Mouse (Mus musculus) stomach, embryonic 14.5 days (tissue): ENCODE measurements around the gene Hmcn2. TPM values are rescaled to one million over a fixed set of nuclear protein-coding genes. Genes with fewer than 3 reads are reported as not detected.

Experiments used
- ATAC-seq: fragments of 200-750 bp; cut with Nextera tagmentation; 2 replicates; pipeline ENCODE4 v1.8.0; 2017; ENCODE audit warnings: low read depth, moderate TSS enrichment; ENCODE audit not compliant: insufficient number of reproducible peaks, insufficient read depth, low FRiP score
- H3K27ac ChIP-seq: fragments of 300-500 bp; sonication (generic); 2 replicates; pipeline ENCODE4 v1.5.1; 2014; ENCODE audit warnings: mild to moderate bottlenecking, low read length, moderate library complexity, mixed read lengths
- H3K27me3 ChIP-seq: fragments of 300-500 bp; sonication (generic); 2 replicates; pipeline ENCODE4 v1.6.1; 2014; ENCODE audit warnings: low read length, control low read depth, mixed read lengths; ENCODE audit not compliant: control insufficient read depth, insufficient read depth
- H3K36me3 ChIP-seq: fragments of 300-500 bp; sonication (generic); 2 replicates; pipeline ENCODE4 v1.6.1; 2014; ENCODE audit warnings: mild to moderate bottlenecking, control low read depth, low read length, moderate library complexity, mixed read lengths; ENCODE audit not compliant: control insufficient read depth, insufficient read depth
- H3K4me1 ChIP-seq: fragments of 300-500 bp; sonication (generic); 2 replicates; pipeline ENCODE4 v1.6.1; 2014; ENCODE audit warnings: low read length, control low read depth, mixed read lengths; ENCODE audit not compliant: control insufficient read depth, insufficient read depth
- H3K4me2 ChIP-seq: fragments of 300-500 bp; sonication (generic); replicated peaks from 2 replicates; pipeline ENCODE4 v1.6.1; 2014; ENCODE audit warnings: low read depth, low read length, control low read depth
- H3K4me3 ChIP-seq: fragments of 300-500 bp; sonication (generic); 2 replicates; pipeline ENCODE4 v1.5.1; 2014; ENCODE audit warnings: low read depth, low read length, control low read depth
- H3K9ac ChIP-seq: fragments of 300-500 bp; sonication (generic); replicated peaks from 2 replicates; pipeline ENCODE4 v1.6.1; 2014; ENCODE audit warnings: low read depth, mild to moderate bottlenecking, control low read depth, low read length, moderate library complexity, mixed read lengths
- H3K9me3 ChIP-seq: fragments of 300-500 bp; sonication (generic); 2 replicates; pipeline ENCODE4 v1.6.1; 2016; ENCODE audit warnings: low read depth, low read length, control low read depth; ENCODE audit not compliant: control insufficient read depth
- WGBS: fragments of 180-500 bp; shearing (Covaris S2); extraction: QIAGEN DNeasy Blood & Tissue Kit; methylation state at CpG from one replicate; pipeline ENCODE4 v1.1.7; 2014; 5-methylcytosine and 5-hydroxymethylcytosine counted together
- polyA plus RNA-seq: library from polyadenylated mRNA; unstranded; fragments of >200 nt; fragmentation: Nextera tagmentation; extraction: Ambion mirVana; gene quantifications from 2 replicates; pipeline ENCODE4 v1.2.1, GENCODE M21; 2014

Hmcn2 gene
- polyA plus RNA-seq, 1 experiment from 2014 or later = 4.1 TPM

DNA sequence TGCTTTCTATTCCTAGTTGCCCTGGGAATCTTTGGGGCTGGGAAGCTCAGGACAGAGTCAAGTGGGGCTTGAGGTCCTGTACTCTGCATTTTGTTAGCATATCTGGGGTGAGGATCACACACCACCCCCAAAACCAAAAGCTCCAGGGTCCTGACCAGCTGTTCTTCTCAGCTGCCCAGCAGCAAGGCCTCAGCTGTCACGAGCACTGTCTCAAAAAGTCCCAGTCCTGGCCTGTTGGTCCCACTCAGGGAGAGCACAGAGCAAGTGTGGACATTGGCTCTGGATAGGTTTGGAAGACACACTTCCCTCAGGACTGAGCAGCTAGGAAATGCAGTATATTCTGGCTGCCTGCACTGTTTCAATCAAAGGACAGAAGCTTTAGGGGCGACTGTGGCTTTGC is 176.3 kb downstream of the Hmcn2 start:
- 0 out of 2 replicates have a peak, but pooled peaks cover 3% of the 10 kb centered on the region for H3K4me1 ChIP-seq
- H3K36me3 ChIP-seq = no peaks in the 10 kb centered on the region
- H3K27me3 ChIP-seq = no peaks in the 10 kb centered on the region
- no peak overlapping the region for H3K27ac ChIP-seq
- no peaks in the 10 kb centered on the region for H3K9me3 ChIP-seq
- WGBS = 86% methylated on average over 2 of the region's 2 CpGs
- ATAC-seq = no peak
- H3K4me2 ChIP-seq = no peak overlapping the region
- H3K4me3 ChIP-seq = no peak overlapping the region
- no peak overlapping the region for H3K9ac ChIP-seq

DNA sequence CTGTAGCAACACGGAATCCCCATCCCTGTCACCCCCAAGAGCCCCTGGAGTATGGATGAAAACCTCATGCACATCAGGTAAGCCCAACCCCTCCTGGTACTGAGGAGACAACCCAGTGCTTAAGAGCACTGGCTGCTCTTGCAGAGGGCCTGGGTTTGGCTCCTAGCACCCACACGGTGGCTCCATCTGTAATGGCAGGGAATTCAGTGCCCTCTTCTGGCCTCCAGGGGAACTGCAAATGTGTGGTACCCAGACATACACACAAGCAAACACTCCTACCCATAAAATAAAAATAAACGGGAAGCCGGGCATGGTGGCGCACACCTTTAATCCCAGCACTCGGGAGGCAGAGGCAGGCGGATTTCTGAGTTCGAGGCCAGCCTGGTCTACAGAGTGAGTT is 178.1 kb downstream of the Hmcn2 start:
- 92% methylated on average over 8 of the region's 8 CpGs for WGBS
- Histone ChIP-seq H3K36me3 (no peaks in the 10 kb centered on the region), H3K27ac (no peak overlapping the region), H3K4me3 (no peak overlapping the region), H3K9ac (no peak overlapping the region), H3K4me1 (0 out of 2 replicates have a peak, but pooled peaks cover 6% of the 10 kb centered on the region), H3K27me3 (no peaks in the 10 kb centered on the region), H3K4me2 (no peak overlapping the region), H3K9me3 (no peaks in the 10 kb centered on the region)
- no peak for ATAC-seq

DNA sequence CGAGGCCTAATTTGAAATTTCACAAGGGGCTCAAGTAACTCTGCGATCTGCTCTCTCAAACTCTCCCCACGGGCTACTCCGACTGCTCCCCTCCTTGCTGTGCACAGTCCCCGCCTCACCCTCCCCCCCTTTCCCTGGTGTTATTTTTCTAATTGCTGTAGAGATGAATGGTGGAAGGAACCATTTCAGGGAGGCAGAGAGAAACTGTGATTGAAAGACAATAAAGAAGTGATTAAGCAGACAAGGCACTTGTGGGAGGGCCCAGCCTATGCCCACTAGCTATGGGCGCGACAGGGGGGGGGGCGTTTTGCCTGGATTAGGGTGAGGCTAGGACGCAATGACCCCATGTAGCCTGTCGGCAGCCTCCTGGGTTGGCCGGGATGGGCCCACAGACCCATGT is 179.0 kb downstream of the Hmcn2 start:
- Histone ChIP-seq H3K4me2 (no peak overlapping the region), H3K4me1 (0 out of 2 replicates have a peak, but pooled peaks cover 6% of the 10 kb centered on the region), H3K4me3 (no peak overlapping the region), H3K36me3 (no peaks in the 10 kb centered on the region), H3K9me3 (no peaks in the 10 kb centered on the region), H3K9ac (no peak overlapping the region), H3K27ac (no peak overlapping the region), H3K27me3 (no peaks in the 10 kb centered on the region)
- no peak for ATAC-seq
- WGBS = 76% methylated on average over 11 of the region's 11 CpGs

DNA sequence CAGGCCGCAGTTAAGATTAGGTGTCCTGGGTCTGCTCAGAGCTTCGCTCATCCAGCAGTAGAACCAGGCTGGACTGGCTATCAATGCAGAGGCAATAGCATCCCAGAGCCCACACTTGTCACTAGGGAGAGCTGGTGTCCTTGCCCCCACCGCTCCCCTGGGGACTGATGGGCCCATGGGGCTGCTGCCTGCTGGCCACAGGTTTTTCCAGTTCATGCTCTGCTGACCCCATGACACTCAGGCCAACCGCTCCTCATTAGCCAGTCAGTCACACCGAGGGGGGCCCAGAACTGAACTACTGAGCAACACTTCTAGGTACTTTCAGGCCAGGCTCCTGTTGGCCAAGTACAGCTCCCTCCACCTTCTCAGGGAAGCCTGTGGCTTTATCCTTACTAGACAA is 180.1 kb downstream of the Hmcn2 start:
- Histone ChIP-seq H3K9ac (no peak overlapping the region), H3K36me3 (no peaks in the 10 kb centered on the region), H3K4me1 (0 out of 2 replicates have a peak, but pooled peaks cover 6% of the 10 kb centered on the region), H3K27ac (no peak overlapping the region), H3K27me3 (no peaks in the 10 kb centered on the region), H3K4me2 (no peak overlapping the region), H3K4me3 (no peak overlapping the region), H3K9me3 (no peaks in the 10 kb centered on the region)
- ATAC-seq = no peak
- WGBS = 75% methylated on average over 5 of the region's 5 CpGs

DNA sequence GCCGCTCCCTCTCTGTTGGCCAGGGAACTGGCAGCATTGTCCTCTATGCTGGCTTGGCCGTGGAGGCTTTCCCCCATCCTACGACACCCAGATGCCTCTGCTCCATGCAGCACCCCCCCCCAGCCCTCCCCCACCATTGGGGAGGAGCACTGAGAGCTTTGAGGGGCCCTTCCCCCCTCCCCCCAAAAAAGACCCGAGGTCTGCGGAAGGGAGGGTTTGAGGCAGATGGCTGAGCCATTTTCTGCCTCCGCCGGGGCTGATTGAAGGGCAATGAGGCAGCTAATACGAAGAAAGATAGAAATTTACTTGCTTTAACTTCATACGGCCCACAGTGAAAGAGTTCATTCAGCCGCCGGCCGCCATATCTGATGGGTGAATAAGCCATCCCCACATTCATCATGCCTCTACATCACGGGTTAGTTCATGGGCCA is 180.8 kb downstream of the Hmcn2 start:
- WGBS = 65% methylated on average over 13 of the region's 13 CpGs

DNA sequence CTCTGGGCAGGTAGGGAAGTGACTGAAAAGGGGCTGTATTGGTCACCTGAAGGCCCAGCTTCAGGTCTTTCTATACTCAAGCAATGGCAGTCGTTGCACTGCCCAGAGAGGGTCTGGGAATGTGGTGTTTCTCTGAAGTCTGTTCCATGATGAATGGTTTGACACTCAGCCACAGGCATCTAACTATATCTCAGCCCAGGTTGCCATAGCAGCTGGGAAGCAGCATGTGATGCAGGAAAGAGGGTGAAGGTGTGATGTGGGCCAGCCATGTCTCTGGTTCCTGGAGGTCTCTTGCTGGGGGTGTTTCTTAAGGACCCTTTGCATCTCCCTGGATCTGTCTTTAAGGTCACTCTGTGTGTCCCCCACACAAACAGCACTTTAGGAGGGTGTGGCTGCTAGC is 181.9 kb downstream of the Hmcn2 start:
- no peak overlapping the region for H3K4me2 ChIP-seq
- H3K27me3 ChIP-seq = no peaks in the 10 kb centered on the region
- H3K27ac ChIP-seq = no peak overlapping the region
- H3K4me3 ChIP-seq = no peak overlapping the region
- H3K9ac ChIP-seq = no peak overlapping the region
- WGBS = 5% methylated on average over 1 of the region's 1 CpGs
- no peaks in the 10 kb centered on the region for H3K9me3 ChIP-seq
- 0 out of 2 replicates have a peak, but pooled peaks cover 6% of the 10 kb centered on the region for H3K4me1 ChIP-seq
- H3K36me3 ChIP-seq = no peaks in the 10 kb centered on the region
- no peak for ATAC-seq

More for the DNA sequence above, 180.8 kb downstream of the Hmcn2 start:
- Histone ChIP-seq H3K4me1 (0 out of 2 replicates have a peak, but pooled peaks cover 6% of the 10 kb centered on the region), H3K4me3 (no peak overlapping the region), H3K36me3 (no peaks in the 10 kb centered on the region), H3K27ac (no peak overlapping the region), H3K4me2 (no peak overlapping the region), H3K27me3 (no peaks in the 10 kb centered on the region), H3K9ac (no peak overlapping the region), H3K9me3 (no peaks in the 10 kb centered on the region)
- no peak for ATAC-seq

DNA sequence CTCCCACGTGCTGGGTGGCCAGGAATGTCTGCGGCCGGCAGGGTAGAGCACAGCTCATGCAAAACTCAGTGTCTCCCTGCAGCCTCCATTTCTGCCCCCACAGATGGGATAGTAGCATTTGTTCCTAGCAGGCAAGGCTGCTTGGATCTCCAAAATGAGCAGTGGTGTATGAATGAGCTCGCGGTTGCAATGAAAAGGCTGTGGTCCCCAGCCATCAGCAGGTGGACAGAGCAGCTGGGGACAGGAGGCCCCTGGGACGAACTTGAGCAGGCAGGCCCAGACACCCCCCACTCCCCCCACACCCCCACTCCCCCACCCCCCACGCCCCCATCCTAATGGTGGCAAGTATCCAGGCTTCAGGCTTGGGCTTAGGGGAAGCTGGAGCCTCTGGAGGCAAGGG is 182.9 kb downstream of the Hmcn2 start:
- 54% methylated on average over 7 of the region's 7 CpGs for WGBS
- no peak overlapping the region for H3K4me3 ChIP-seq
- no peak overlapping the region for H3K4me2 ChIP-seq
- 0 out of 2 replicates have a peak, but pooled peaks cover 6% of the 10 kb centered on the region for H3K4me1 ChIP-seq
- no peak overlapping the region for H3K9ac ChIP-seq
- no peaks in the 10 kb centered on the region for H3K27me3 ChIP-seq
- no peaks in the 10 kb centered on the region for H3K9me3 ChIP-seq
- ATAC-seq = no peak
- no peak overlapping the region for H3K27ac ChIP-seq
- no peaks in the 10 kb centered on the region for H3K36me3 ChIP-seq

DNA sequence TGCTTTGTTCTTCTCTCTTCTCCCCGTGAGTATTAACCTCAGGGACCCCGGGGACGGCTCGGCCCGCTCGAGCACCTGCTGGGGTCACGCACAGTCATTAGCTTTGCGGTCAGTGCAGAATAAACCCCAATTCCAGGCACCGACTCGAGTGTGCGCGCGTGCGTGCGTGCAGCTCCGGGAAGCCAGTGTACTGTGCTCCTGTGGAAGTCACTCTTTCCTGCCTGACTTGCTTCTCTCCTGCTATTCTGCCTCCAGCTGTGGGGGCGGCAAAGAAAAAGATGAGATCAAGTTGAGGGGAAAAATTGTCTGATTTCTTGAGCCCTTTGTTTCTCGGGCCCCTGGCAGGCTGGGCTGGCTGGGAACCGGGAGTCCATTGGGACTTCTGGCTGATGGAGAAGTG is 183.4 kb downstream of the Hmcn2 start:
- no peak overlapping the region for H3K4me2 ChIP-seq
- H3K9me3 ChIP-seq = no peaks in the 10 kb centered on the region
- whole genome bisulfite sequencing = 64% methylated on average over 19 of the region's 19 CpGs
- H3K4me1 ChIP-seq = 0 out of 2 replicates have a peak, but pooled peaks cover 6% of the 10 kb centered on the region
- no peaks in the 10 kb centered on the region for H3K27me3 ChIP-seq
- H3K4me3 ChIP-seq = no peak overlapping the region
- H3K27ac ChIP-seq = no peak overlapping the region
- no peaks in the 10 kb centered on the region for H3K36me3 ChIP-seq
- no peak for ATAC-seq
- H3K9ac ChIP-seq = no peak overlapping the region
